Mouse (Mus musculus): ENCODE data around the gene Atrnl1. TPM values are rescaled to one million over a fixed set of nuclear protein-coding genes. Genes with fewer than 3 reads are reported as not detected.

The Atrnl1 gene
- total RNA-seq (2021): 10 to 100 TPM; 14.4 to 17.2 TPM
- long read RNA-seq, experiment 1, full-length matches to known transcripts: 2 of 4 reads
- long read RNA-seq, experiment 1, partial matches to known transcripts: 1 of 4 reads
- long read RNA-seq, experiment 1, other reads (novel, unspliced or antisense): 1 of 4 reads
- long read RNA-seq, experiment 2: 0 reads

- peak; percentile 86 for DNase-seq
Observed at GRCm38 (mm10) chr19:57610476-57611261, at the start of gene Atrnl1. TSS of gene Atrnl1 (plus strand) at chr19:57611034.

DNA sequence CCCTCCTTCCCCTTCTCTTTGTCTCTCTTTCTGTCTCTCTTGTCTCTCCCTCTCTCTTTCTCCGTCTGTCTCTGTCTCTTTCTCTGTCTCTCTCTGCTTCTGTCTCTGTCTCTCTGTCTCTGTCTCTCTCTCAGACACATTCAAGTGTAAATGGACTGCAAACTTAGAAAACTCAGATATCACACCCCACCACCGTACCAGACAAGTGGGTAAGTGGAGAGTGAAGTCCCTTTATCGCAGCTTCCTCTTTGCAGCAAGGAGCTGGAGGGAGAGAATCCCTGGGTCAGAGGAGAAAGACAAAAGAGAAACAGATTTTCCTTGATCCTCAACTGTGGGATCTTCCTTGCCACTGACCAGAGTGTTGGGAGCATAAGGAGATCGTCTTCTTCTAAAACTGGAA lies 49.3 kb upstream of the Atrnl1 start:
- DNase-seq: no peak

DNA sequence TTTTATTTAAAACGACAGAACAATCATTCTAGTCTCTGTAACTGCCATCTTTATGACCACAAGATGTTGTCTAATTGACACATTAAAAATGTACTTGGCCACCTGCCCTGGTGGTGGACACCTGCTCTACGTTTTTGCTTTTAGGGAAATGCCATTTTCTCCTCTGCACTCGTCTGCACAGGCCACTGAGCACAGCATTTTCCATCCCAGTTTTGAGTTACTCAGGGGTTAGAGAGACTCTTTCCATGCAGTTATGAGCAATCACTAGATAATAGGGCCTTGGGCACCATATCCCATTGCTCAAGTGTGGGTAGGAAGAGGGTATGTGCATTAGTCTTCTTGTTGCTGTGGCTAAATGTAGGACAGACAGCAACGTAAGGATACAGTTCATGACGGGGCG lies 41.8 kb upstream of the Atrnl1 start:
- DNase-seq: no peak

DNA sequence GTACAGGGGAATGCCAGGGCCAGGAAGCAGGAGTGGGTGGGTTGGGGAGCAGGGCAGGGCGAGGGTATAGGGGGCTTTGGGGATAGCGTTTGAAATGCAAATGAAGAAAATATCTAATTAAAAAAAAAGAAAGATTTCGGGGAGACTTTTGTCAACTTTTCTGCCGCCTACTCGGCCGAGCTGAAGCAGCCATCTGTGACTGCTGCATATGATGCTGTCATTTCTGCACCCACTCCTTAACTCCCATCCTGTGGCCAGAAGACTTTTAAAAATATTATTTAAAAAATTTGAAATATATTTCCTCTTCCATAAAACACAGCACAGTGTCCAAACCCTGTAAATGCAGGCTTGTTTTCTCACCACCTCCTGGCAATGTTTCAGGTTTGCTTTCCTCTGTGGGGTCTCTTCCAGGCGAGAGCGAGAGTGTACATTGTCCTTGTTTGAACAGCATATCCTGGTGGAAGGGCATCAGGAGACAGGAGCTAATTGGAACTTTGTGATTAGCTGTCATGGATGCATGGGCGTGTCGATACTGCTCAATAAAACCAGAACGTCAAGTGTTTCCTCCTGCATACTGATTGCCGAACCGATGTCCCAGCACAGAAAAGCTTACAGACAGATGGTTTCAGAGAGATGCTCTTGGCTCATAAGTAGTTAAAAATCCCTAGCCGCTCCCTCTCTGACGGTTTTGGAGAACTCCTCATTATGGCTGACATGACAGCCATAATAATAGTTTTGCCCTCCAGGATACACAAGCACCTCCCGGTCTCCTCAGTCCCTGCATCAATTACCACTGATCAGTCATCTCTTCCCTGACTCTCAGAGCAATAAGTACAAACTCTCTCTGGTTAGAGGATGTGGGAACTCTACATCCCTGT lies 38.2 kb upstream of the Atrnl1 start:
- no peak for DNase-seq

DNA sequence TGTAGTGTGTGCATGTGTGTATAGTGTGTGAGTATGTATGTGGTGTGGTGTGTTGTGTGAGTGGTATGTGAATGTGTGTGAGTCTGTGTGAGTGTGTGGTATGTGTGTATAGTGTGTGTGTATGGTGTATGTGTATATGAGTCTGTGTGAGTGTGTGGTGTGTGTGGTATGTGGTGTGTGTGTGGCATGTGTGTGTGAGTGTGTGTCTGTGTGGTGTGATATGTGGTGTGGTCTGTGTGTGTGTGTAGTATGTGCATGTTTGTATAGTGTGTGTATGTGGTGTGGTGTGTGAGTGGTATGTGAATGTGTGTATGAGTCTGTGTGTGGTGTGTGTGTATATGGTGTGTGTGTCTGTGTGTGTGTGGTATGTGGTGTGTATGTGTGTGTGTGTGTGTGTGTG lies 37.4 kb upstream of the Atrnl1 start:
- DNase-seq: no peak

GRCm38 (mm10) chr19:57575027-57575426 lies 35.8 kb upstream of the Atrnl1 start:
- DNase-seq: no peak

- DNase-seq: no peak
Observed at GRCm38 (mm10) chr19:57576836-57577235, 34.0 kb upstream of the Atrnl1 start.

GRCm38 (mm10) chr19:57577256-57577655 lies 33.6 kb upstream of the Atrnl1 start:
- DNase-seq: no peak

GRCm38 (mm10) chr19:57580962-57581361 lies 29.9 kb upstream of the Atrnl1 start:
- DNase-seq: peak; percentile 17

- no peak for DNase-seq
Observed at GRCm38 (mm10) chr19:57585231-57585792, 25.5 kb upstream of the Atrnl1 start.

DNA sequence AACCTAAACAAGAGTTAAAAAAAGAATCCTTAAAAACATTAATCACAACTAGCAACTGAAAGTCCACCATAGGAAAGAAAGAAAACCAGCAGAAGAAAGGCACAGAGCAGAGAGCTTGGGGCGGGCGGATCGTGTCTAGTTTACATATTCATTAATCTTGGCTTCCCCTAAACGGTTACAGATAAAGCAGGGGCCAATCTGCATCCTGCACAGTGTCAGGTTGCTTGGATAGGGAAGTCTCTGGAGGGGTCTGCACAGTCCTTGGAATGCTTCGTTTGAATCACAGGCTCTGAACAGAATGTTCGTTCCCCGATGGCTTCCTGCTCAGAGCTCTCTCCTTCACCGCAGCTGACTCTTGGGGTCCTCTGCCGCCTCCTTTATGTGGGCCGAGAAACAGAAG lies 24.7 kb upstream of the Atrnl1 start:
- no peak for DNase-seq

GRCm38 (mm10) chr19:57589516-57589915 lies 21.3 kb upstream of the Atrnl1 start:
- no peak for DNase-seq

GRCm38 (mm10) chr19:57590895-57591294 lies 19.9 kb upstream of the Atrnl1 start:
- DNase-seq: no peak

GRCm38 (mm10) chr19:57591631-57592030 lies 19.2 kb upstream of the Atrnl1 start:
- DNase-seq: no peak

GRCm38 (mm10) chr19:57592355-57592754 lies 18.5 kb upstream of the Atrnl1 start:
- no peak for DNase-seq

DNA sequence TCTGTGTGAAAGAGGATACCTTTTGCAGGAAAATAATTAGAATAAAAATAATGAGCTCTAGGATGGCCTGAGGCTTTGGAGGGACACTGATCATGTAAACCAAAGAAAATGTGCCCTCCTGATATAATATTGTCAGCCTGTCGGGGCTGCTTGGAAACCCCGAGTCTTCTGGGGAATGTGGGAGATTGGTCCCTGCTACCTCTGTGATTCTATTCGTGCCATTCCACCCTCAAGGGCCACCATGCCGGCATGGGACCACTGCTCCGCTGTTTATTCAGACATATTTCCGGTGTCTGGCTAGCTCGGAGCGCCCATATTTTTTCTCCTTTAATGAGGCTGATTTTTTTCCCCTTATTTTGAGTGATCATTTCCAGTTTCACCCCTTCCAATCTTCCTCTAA lies 11.7 kb upstream of the Atrnl1 start:
- no peak for DNase-seq

GRCm38 (mm10) chr19:57600233-57600929 lies 10.5 kb upstream of the Atrnl1 start:
- no peak for DNase-seq

- no peak for DNase-seq
Observed at GRCm38 (mm10) chr19:57600930-57601328, 9.9 kb upstream of the Atrnl1 start.

DNA sequence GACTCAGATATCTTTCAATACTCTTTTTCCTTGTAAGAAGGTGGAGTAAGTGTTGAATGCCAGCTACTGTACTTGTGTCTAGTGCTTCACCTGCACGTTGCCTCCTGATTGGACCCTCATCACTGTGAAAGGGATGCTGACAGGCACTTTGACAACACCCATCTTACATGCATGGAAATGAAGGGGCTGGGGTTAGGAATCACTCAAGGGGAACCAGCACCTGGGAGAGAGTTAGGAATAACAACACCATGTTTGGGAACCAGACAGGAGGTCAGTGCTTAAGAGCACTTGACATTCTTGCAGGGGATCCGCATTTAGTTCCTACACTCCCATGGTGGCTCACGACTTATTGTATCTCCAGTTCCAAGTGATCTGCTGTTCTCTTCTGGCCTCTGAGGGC lies 7.2 kb upstream of the Atrnl1 start:
- DNase-seq: no peak

DNA sequence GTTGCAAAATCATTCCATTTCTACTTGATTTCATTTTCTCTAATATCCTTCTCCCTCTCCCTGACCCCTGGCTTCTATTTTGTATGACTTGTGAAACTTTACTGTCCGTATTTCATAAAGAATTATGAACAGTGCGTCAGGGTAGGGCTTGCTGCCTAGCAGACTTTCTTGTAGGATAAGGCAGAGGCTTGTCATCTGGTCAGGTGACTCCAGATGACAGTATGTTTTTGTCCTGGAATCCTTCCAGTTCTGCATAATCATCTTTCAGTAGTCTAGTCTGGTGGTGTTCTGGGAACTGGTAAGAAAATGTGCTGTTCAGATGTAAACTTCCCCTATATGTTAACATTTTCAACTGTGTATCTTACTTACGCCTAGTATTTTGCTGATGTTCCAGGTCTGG lies 4.9 kb upstream of the Atrnl1 start:
- no peak for DNase-seq

DNA sequence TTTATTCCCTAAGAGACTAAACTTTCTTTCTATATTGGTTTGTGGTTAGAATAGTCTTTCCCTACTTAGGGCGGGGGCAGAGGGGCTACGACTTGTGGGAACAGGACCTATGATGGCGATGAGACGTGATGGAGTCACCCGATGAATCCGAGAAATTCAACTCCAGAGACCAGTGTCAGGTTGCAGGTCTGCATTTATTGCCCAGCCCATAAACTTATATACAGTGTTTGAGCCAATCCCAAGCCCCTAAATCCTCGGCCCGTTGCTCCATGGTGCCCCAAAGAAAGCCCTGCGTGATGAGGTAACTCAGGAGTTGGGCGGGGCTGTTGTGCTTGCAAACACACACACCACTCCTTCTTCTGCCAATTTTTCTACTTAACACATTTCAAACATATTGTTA lies 4.5 kb upstream of the Atrnl1 start:
- no peak for DNase-seq
